Mouse (Mus musculus): ENCODE results near the gene Myo3b.

Myo3b gene

DNA sequence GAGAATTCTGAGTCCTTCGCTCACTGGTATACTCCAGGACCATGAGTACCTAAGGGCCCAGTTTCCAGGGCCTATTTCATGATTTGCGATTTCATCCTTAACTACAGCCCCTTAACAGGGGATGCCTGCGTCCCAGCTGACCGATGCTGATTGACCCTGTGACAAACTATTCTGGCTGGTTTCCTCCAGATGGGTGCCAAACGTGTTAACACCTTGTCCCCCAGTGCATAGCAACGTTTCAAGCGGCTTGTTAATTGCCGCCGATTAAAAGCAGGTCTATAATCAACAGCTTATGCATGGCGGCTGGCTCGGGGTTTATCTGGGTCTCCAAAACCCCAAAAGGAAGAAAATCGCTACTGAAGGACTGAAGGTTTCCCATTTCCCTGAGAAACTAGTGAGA lies 417.3 kb downstream of the Myo3b start:
- no peak for DNase-seq (ENCODE audit: low spot score)

GRCm38 (mm10) chr2:70463606-70464005 lies 424.7 kb downstream of the Myo3b start:
- no peak for DNase-seq (ENCODE audit: low spot score)

DNA sequence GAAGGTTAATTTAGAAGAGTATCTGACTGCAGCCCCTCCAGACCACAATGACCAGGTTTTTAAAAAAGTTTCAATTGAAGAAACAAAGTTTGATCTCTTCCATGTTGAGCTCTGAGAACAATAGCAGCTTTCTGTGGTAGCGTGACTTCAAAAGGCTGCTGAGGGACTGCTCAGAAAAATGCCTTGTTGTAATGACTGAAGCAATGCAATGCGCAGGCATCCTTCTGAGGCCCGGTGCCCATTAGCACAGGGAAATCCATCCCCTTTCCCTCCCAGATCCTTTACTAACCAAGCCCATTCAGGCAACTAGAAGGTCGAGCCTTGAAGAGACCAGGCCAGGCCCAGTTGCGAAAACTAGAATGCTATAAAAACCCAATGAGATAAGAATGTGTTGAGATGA lies 432.2 kb downstream of the Myo3b start:
- DNase-seq (ENCODE audit: low spot score): no peak

- peak; percentile 70 for DNase-seq (ENCODE audit: low spot score)
Measured at GRCm38 (mm10) chr2:70471861-70472620, 433.1 kb downstream of the Myo3b start.
